Mouse (Mus musculus): Measurements from ENCODE around the gene Pfpl.

Gene Pfpl

DNA sequence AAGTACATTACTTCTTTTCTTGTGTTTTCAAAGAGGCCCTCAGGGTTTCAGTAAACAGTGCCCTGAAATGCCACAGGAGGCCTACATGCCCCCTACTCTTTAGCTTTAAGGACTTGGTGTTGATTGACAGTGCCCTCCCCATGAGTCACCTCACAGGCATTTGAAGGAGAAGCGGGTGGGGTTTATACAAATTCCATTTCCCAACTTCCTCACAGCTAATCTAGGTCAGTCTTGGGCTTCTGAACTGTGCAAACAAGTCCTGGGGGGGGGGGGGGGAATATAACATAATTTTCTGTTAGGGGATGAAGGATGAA, 36.0 kb downstream of the Pfpl start:
- in situ Hi-C loops (cut with MboI; ENCODE audit: low sequenced_read_pairs), result no loop called here

GRCm38 (mm10) chr19:12464127-12464526, 36.4 kb downstream of the Pfpl start:
- in situ Hi-C loops (cut with MboI; ENCODE audit: low sequenced_read_pairs), result no loop called here

GRCm38 (mm10) chr19:12464674-12465073, 37.0 kb downstream of the Pfpl start:
- in situ Hi-C loops (cut with MboI; ENCODE audit: low sequenced_read_pairs), result no loop called here

DNA sequence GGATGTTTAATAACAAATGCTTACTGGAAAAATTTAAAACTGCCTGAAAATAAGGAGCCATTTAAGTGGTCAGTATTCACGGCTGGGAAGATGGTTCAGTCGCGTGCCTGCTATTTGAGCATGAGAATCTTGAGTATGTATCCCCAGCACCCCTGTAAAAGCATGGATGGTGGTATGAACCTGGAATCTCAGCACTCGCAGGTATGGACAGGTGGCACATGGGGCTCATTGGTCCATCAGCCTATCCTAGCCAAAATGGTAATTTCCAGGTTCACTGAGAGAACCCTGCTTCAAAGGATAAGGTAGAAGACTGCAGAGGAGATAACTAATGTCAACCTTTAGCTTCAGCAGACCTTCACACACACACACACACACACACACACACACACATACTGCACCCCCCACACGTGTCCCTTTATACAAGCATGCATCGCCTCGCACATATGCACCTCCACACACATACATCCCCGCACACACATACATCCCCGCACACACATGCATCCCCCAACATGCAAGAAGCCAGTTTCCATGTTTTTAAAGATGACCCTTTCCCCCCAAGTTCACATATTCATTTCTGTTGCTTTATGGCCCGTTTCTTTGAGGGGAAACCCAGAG, 37.9 kb downstream of the Pfpl start:
- in situ Hi-C loops (cut with MboI; ENCODE audit: low sequenced_read_pairs), result no loop called here

DNA sequence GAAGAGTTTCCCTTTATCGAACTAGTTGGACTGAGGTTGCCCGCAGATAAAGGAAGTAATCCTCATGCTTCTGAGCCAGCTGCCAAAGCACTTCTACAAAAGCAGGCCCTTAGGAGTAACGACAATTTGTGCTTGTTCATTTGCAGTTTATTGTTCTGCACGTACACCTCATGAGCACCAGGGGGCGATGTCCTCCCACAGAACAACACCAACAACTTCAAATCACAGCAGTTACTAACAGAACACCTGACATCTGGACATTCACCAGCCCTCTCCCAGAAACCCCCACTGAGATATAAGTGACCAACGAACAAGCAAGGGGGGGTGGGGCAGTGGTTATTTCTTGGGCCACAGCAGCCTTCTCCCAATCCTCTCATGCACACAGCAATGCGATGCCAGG, 38.5 kb downstream of the Pfpl start:
- in situ Hi-C loops (cut with MboI; ENCODE audit: low sequenced_read_pairs), result no loop called here

DNA sequence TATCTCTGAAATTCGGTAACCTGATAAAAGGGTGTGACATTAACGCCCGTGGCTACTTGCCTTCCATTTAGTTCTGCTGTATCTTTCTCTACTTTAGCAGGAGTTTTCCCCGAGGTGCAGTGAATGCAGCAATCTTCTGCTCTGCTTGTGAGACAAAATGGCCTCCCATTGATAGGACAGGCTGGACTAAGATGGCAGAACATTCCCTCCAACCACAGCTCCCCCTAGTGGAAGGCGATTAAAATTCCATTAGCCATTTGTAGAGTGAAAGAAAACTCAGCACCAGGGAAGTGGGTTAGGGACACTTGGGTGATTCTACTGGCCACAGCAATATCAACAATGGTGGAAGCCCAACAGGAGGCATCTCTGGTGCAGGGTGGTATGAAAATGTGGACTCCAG, 39.7 kb downstream of the Pfpl start:
- in situ Hi-C loops (cut with MboI; ENCODE audit: low sequenced_read_pairs), result no loop called here

DNA sequence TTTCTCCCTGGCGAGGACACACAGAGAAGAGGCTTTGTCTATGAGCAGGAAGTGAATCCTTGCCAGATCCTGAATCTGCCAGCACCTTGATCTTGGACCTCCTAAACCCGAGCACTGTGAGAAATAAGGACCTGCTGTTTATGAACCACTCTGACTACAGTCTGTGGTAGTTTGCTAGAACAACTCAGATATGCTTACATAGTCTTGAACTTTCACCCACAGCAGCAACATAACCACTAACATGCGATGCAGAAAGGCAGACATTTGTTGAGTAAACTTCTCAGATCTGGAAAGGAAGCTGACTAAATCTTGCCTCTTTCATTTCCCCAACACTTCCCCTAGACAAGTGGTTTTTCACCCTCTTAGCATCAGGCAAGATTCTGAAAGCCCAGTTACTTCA, 44.2 kb downstream of the Pfpl start:
- in situ Hi-C loops (cut with MboI; ENCODE audit: low sequenced_read_pairs), result no loop called here

DNA sequence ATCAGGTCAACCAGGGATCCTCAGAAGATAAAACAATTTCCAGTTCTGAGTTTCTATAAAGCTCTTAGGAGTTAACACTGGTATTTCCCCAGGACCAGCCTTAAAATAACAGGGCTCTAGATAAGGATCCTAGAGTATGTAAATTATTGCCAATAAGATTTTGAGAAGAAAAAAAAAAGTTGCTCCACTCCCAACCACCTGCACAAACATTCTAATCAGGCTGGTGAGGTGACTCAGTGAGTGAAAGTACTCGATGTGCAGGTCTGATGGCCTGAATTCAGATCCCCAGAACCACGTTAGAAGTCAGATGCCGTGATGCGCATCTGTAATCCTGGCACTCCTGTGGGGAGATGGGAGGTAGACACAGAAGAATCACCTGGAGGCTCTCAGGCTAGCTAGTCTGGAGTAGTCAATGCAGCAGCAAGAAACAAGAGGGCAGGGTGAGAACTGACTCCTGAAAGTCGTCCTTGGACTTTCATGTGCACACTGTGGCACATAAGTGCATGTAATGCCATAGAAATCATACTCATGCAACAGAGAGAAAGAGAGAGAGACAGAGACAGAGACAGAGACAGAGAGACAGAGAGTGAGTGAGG, 44.8 kb downstream of the Pfpl start:
- in situ Hi-C loops (cut with MboI; ENCODE audit: low sequenced_read_pairs), result no loop called here

- in situ Hi-C loops (cut with MboI; ENCODE audit: low sequenced_read_pairs), result no loop called here
These were observed 45.5 kb downstream of the Pfpl start for GRCm38 (mm10) chr19:12473201-12473641.

GRCm38 (mm10) chr19:12473951-12474350, 46.2 kb downstream of the Pfpl start:
- in situ Hi-C loops (cut with MboI; ENCODE audit: low sequenced_read_pairs), result no loop called here

GRCm38 (mm10) chr19:12475380-12476250, 47.9 kb downstream of the Pfpl start:
- in situ Hi-C loops (cut with MboI; ENCODE audit: low sequenced_read_pairs), result no loop called here

GRCm38 (mm10) chr19:12476721-12477270, 49.1 kb downstream of the Pfpl start:
- in situ Hi-C loops (cut with MboI; ENCODE audit: low sequenced_read_pairs), result no loop called here

GRCm38 (mm10) chr19:12478369-12478768, 50.7 kb downstream of the Pfpl start:
- in situ Hi-C loops (cut with MboI; ENCODE audit: low sequenced_read_pairs), result no loop called here
